Mouse (Mus musculus) embryo, embryonic 10 days (tissue): ENCODE results near the gene Scfd2.
A peak's percentile ranks its signal among the peaks of the same experiment; 100 is the strongest.

Experiments used
- DNase-seq: peaks from one replicate; pipeline ENCODE4 v3.0.0-alpha.2; 2015; ENCODE audit warnings: low spot score

Gene Scfd2

DNA sequence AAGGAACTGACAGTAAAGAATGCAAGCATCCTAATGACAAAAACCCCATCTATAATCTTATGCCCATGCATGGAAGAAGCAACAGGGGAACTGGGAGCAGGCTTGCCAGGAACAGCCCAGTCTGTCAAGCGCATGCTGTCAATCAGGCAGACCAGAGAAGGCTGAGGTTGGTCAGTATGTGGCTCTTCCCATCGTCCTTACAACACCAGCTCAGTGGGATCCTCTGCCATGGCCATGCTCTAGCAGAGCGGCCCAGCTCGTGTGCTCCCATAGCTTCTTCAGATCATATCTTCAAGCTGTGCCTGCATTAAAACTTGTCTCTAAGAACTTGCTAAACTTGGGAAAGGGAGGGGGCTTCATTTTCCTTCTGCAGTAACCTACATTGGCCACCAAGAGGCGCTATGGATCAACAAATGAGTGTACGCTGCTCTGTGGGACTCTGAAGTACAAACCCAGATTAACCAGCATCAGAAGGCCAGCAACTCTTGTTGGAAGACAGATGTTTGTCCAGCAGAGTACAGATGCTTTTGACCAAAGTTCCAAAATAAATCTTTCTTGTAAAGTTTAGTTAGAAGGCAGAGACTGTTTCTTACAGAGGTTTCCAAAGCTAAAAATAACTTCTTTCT, 220.2 kb downstream of the Scfd2 start:
- DNase-seq, result peak; percentile 89

- DNase-seq, result no peak
Observed at GRCm38 (mm10) chr5:74310101-74310500, 221.5 kb downstream of the Scfd2 start.

- DNase-seq, result no peak
Observed at GRCm38 (mm10) chr5:74307242-74307641, 224.3 kb downstream of the Scfd2 start.

DNA sequence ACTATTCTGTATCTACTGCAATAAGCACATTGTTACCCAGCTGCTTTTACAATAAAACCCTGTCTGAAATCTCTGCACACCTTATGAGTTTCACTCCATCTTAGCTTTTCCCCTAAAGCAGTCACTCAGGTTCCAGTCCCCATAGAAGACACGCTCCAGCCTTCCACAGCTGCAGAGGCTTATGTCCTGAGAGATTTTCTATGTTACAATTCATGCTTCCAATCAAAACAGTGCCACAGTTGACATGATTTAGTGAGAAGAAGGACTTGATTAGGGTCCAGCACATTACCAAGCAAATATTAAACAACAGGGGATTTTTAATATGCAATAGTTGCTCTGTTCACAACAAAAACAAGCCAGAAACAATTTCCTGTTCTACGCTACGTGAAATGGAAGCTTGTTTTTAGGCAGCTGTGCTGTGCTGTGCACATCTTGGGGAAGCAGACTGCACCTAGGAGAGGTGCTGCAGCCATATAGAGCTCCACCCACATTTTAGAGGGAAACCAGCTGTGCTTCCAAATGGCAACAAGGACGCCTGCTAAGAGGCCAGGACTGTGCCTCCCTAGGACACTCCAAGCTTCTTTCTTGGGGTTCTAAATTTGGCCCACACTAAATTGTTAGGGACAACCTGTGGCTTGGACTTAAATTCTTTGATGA, 225.9 kb downstream of the Scfd2 start:
- no peak for DNase-seq

- DNase-seq, result no peak
Observed at GRCm38 (mm10) chr5:74304767-74305166, 226.8 kb downstream of the Scfd2 start.

- no peak for DNase-seq
Observed at GRCm38 (mm10) chr5:74302331-74302730, 229.2 kb downstream of the Scfd2 start.

DNA sequence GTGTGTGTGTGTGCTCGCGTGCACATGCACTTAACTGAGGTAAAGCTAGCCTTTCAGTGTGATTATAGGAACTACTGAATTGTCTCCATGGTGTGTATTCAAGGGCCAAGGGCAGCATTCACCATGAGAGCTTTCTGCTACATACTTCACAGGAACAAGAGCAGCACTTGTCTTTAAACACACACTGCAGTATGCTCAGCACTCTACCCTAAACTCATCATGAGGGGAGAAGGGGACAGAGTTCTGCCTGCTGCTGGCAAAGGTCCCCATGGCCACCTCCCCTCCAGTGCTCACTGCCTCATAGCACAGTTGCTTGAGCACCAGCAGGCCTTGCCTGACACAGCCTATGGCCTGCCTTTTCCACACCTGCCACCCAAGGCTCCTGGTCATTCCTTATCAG, 230.1 kb downstream of the Scfd2 start:
- peak; percentile 2 for DNase-seq

DNA sequence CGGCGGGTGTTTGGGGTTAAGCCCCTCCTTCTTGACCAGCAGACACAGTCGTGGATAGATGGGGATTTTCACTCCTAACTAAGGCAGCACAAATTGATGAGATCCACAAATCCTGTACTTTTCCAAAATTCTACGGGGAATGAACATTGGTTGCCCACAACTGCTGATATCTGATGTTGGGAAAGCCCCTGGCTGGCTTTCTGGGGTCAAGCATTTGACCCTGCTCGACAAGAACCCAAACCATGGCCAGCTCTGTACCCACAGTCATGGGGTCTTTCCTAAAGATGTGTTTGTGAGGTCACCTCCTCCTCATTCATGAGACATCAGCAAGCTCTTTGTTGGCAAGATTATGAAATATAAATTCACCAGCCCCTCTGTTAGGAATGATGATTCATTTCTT, 230.6 kb downstream of the Scfd2 start:
- no peak for DNase-seq

GRCm38 (mm10) chr5:74300140-74300539, 231.4 kb downstream of the Scfd2 start:
- no peak for DNase-seq

- no peak for DNase-seq
Observed at GRCm38 (mm10) chr5:74297113-74297512, 234.4 kb downstream of the Scfd2 start.

DNA sequence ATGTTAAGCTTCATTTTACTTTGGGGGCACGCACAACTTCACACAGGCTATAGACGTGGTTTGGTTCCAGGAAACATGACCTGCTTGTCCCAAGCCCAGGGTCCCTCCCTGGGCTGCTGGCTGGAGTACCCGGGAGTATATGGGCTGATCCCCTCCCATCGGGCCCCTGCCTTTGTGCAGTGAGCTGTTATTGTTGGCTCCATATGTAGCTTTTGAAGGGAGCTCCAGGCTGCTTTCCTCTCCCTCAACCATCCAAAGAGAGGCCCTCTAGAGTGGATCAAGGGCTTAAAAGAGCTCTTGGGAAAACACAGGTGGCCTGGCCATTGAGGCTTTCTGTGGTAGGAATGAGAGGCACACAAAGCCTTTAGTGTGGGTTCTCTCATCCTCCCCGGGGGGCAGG, 235.5 kb downstream of the Scfd2 start:
- DNase-seq, result no peak

DNA sequence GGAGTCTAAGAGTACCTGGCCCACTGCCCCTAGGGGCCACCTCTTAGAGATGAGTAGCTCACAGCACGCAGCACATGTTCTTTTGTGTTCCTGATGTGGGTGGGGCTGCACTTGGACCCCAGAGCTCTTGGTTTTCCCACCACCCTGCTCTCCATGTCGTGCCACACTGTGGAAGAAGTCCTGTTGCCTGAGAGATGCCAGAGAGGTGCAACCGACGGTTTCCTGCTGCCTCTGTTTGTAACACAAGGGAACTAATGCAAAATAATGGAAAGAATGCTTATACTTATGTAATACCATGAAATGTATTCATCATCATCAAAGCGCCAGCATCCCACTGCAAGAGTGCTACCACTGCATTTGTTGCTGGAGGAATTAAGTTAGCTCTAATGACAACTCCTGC, 238.0 kb downstream of the Scfd2 start:
- DNase-seq, result no peak

GRCm38 (mm10) chr5:74292050-74292449, 239.5 kb downstream of the Scfd2 start:
- peak; percentile 40 for DNase-seq

DNA sequence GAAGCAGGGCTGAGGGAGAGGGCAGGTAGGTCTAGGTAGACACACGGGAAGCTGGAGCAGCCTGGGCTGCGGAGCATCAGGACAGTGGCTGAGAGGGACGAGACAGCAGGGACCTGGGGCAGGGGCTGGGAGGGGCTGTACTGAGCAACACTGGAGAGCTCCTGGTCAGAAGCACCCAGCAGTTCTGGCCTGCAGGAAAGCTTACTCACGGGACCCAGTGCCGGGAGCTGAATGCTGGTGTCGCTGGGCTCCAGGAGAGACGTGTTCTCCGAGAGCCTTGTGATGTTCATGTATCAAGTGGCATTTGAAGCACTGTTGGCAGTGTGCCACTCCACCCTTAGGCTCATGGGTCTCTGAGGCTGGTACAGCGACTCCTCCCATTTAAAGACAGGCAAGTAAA, 240.0 kb downstream of the Scfd2 start:
- DNase-seq, result no peak

DNA sequence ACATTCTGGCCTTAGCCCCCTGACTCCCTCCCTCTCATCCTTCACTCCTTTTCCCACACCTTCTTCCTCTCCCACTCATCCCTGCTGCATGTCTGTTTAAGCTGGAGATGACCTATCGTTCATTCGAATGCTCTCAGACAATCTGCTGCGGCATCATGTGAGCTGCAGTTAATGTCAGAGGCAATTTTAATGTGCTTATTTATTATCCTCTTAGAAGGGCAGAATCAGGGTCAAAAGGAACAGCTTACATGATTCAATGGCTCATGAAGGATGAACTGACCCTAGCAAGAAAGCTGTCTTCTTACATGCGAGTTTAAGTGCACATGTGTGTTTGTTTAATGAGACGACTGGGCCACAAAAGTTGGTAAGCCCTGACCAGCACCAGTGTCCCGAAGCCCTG, 241.6 kb downstream of the Scfd2 start:
- DNase-seq, result no peak

GRCm38 (mm10) chr5:74288206-74288605, 243.4 kb downstream of the Scfd2 start:
- DNase-seq, result no peak

GRCm38 (mm10) chr5:74286301-74286700, 245.3 kb downstream of the Scfd2 start:
- DNase-seq, result no peak

DNA sequence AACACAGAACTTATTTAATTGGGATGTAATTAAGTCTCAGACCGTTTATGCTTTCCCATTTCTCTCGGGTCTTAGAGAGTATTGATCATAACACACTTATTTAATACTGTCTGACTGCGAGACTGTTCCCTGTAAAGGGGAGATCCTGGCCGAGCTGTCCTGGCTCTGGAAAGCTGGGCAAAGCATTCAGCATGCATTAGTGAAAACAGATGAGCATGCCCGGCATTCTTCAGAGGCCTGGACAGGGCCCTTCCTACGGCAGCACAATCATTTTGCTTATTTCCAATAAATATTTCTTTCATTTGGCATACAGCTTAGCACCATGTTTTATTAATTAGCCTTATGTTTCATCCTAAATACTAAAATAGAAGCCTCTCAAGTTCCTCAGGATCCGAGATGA, 245.8 kb downstream of the Scfd2 start:
- DNase-seq, result no peak

DNA sequence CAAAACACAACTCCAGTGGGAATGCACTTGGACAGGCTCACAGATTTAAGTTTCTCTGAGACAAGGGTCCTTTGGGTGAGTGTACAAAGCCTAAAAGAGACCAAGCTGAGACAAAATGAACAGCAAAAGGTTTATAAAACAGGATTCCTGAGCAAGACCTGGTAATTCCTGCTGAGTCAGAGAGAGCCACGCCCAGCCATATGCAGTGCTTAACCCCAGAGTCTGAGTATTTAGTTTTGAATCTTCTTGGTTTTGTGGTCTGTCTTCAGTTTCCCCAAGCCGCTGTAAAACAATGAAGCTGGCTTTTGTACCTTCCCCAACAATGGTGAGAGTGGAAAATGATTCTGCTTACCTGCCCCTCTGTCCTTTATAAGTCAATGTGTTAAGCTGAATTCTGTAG, 246.3 kb downstream of the Scfd2 start:
- DNase-seq, result no peak

DNA sequence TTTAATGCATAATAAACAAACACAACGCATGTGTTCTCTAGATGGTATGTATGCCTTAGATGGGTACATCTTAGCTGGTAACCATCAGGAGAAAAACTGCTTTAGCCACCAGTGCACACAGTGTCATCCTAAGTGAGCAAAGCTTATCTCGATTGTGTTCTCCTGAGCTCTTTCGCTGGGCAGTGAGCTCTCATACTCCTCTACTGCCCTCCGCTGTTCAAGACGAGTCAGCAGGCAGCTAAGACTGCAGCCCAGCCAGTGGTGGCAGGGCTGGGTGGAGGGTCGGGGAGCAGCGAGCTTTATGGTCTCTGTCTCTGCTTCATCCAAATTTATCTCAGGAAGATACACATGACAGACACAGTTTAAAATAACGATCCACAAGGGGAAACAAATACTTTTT, 248.0 kb downstream of the Scfd2 start:
- DNase-seq, result peak; percentile 78

- DNase-seq, result no peak
Observed at GRCm38 (mm10) chr5:74281480-74281879, 250.1 kb downstream of the Scfd2 start.

GRCm38 (mm10) chr5:74279673-74280072, 251.9 kb downstream of the Scfd2 start:
- DNase-seq, result no peak

DNA sequence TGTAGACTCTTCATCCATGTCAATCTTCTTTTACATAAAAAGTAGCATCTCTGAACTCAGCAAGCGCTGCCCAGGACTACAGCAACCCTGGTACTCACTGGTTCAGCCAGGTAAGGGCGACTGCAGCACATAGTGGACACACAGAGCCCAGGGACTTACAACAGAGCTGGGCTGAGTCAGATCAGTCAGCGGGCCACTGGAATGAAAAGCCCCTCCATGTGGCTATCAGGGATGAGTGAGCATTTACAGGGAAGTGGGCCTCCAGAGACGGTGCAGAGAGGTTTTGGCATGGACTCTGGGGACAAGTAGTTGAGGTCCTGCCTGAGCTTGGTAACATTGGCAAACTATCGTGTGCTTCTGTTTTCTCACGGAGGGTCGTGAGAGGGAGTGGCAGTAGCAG, 253.1 kb downstream of the Scfd2 start:
- no peak for DNase-seq

- peak; percentile 96 for DNase-seq
Observed at GRCm38 (mm10) chr5:74277712-74278111, 253.8 kb downstream of the Scfd2 start.
